14 mouse cellular contexts compared by ENCODE assay signal in genomic region chr16:34962322-34962721, GRCm38 (mm10). TPM values are rescaled to one million over a fixed set of nuclear protein-coding genes. Genes with fewer than 3 reads are reported as not detected.
A peak's percentile ranks its signal among the peaks of the same experiment; 100 is the strongest.
DNase-seq lines count a peak whose midpoint lies in the region; ATAC-seq lines count a peak whose summit lies in the region.
"Had no signal": no experiment of that assay in that cellular context is flagged by ENCODE, and none has a peak within 500 bp of the region (broad histone marks: within the 10 kb centered on the region; RNA-seq: fewer than 3 reads in every experiment).

No protein-coding gene starts in this region.

- peaks cover 7% of the 10 kb centered on the region for H3K36me3 ChIP-seq in kidney, embryonic 16.5 days (ENCODE audit: insufficient read depth, low read length)
- H3K36me3 ChIP-seq in heart, embryonic 15.5 days = no peaks in the 10 kb centered on the region
- H3K36me3 ChIP-seq: neural tube, embryonic 15.5 days had no signal

- no peaks in the 10 kb centered on the region for H3K9me3 ChIP-seq in kidney, embryonic 16.5 days (ENCODE audit: low read length)
- H3K9me3 ChIP-seq in heart, embryonic 15.5 days (replicated peaks) = no peaks in the 10 kb centered on the region
- H3K9me3 ChIP-seq: neural tube, embryonic 15.5 days had no signal

- no peak overlapping the region for H3K4me3 ChIP-seq in kidney, embryonic 16.5 days (ENCODE audit: low read length)
- no peak overlapping the region for H3K4me3 ChIP-seq in heart, embryonic 15.5 days
- H3K4me3 ChIP-seq: neural tube, embryonic 15.5 days had no signal

- no peak for ATAC-seq in kidney, embryonic 16.5 days (ENCODE audit: low FRiP score, low TSS enrichment)
- no peak for ATAC-seq in heart, embryonic 15.5 days (replicated peaks; ENCODE audit: insufficient number of reproducible peaks, insufficient read depth, low FRiP score, low read depth)
- ATAC-seq in cerebellum, adult (ENCODE audit: insufficient number of reproducible peaks, low FRiP score, low TSS enrichment) = no peak
- ATAC-seq: activated CD4-positive, CD25-positive, alpha-beta regulatory T cell, adult 4 months; forebrain, postnatal 0 days; midbrain, embryonic 16.5 days had no signal

- DNase-seq in adrenal gland, adult (ENCODE audit: inconsistent age in 2 of 2, low spot score in 1 of 2) = peak; percentile 60 to 74
- DNase-seq in adrenal gland, postnatal 4 days (ENCODE audit: low spot score in 2 of 2) = no peak
- no peak for DNase-seq in kidney, adult 9 months
- peak; percentile 66 for DNase-seq in lung, postnatal 36 days
- no peak for DNase-seq in thymus, postnatal 0 days (ENCODE audit: low spot score)
- DNase-seq: cerebellum, adult 2 months; forebrain, postnatal 0 days had no signal

- H3K27me3 ChIP-seq in kidney, embryonic 16.5 days (ENCODE audit: insufficient read depth, low read length) = no peaks in the 10 kb centered on the region
- no peaks in the 10 kb centered on the region for H3K27me3 ChIP-seq in heart, embryonic 15.5 days
- H3K27me3 ChIP-seq: neural tube, embryonic 15.5 days had no signal

- peaks cover 74% of the 10 kb centered on the region for H3K4me1 ChIP-seq in kidney, embryonic 16.5 days (ENCODE audit: insufficient read depth, low read length)
- peaks cover 68% of the 10 kb centered on the region for H3K4me1 ChIP-seq in heart, embryonic 15.5 days (replicated peaks)

- 47% methylated on average over 4 of the region's 4 CpGs for WGBS in kidney, embryonic 16.5 days
- 49% methylated on average over 4 of the region's 4 CpGs for WGBS in heart, embryonic 15.5 days

- no peak overlapping the region for H3K9ac ChIP-seq in kidney, embryonic 16.5 days (replicated peaks; ENCODE audit: low read length)
- H3K9ac ChIP-seq in heart, embryonic 15.5 days = no peak overlapping the region
- H3K9ac ChIP-seq: forebrain, postnatal 0 days; neural tube, embryonic 15.5 days had no signal

- H3K4me2 ChIP-seq in kidney, embryonic 16.5 days (replicated peaks; ENCODE audit: low read depth, low read length) = no peak overlapping the region
- no peak overlapping the region for H3K4me2 ChIP-seq in heart, embryonic 15.5 days
- H3K4me2 ChIP-seq: liver, embryonic 11.5 days; neural tube, embryonic 15.5 days had no signal

- peak overlapping the region; percentile 85 for H3K27ac ChIP-seq in kidney, embryonic 16.5 days (ENCODE audit: low read length)
- H3K27ac ChIP-seq in heart, embryonic 15.5 days = peak overlapping the region; percentile 52
- H3K27ac ChIP-seq: neural tube, embryonic 15.5 days had no signal

RNA-seq across cellular contexts. Expression of gene Hacd2, which starts 59.9 kb away (rescaled TPM):
- total RNA-seq in adrenal gland, postnatal 4 days (2021) = 10 to 100 TPM; 21.8 to 26.1 TPM
- 99.9 and 111 TPM in 2 replicates for polyA plus RNA-seq in kidney, embryonic 16.5 days (2015; fragmentation: Nextera tagmentation; extraction: Ambion mirVana)
- polyA plus RNA-seq in heart, embryonic 15.5 days (2015; fragmentation: Nextera tagmentation; extraction: Ambion mirVana) = 53.7 and 65.8 TPM in 2 replicates
- 46.7 and 53.7 TPM in 2 replicates for polyA plus RNA-seq in thymus, postnatal 0 days (2015; fragmentation: Nextera tagmentation; extraction: Ambion mirVana)

Comparison
In these comparisons a context has a peak if more than half of its experiments do, and no peak if none do; other contexts are left out.
1. DNase-seq: peak in adrenal gland, adult (2 of 2) and lung, postnatal 36 days (single experiment); none in adrenal gland, postnatal 4 days (0 of 2), kidney, adult 9 months (single experiment) and thymus, postnatal 0 days (single experiment).